Mouse (Mus musculus): Measurements from ENCODE around the gene Hint3. TPM values are rescaled to one million over a fixed set of nuclear protein-coding genes. Genes with fewer than 3 reads are reported as not detected.

The Hint3 gene
- total RNA-seq, 2 experiments from 2014 or later = 7.0 to 12.3 TPM

- ATAC-seq (ENCODE audit: poor library complexity, severe bottlenecking) = peak; percentile 93
Measured at GRCm38 (mm10) chr10:30600542-30600966, 28.9 kb downstream of the Hint3 start, which contains the start of gene Trmt11. Trmt11 (minus strand) TSS chr10:30600749.

GRCm38 (mm10) chr10:30600094-30600534 lies 29.3 kb downstream of the Hint3 start:
- peak; percentile 24 for ATAC-seq (ENCODE audit: poor library complexity, severe bottlenecking)

- ATAC-seq (ENCODE audit: poor library complexity, severe bottlenecking) = 0 out of 2 replicates have a peak, but pooled peaks have one; percentile 33
Measured at GRCm38 (mm10) chr10:30587037-30587436, 42.4 kb downstream of the Hint3 start.

- ATAC-seq (ENCODE audit: poor library complexity, severe bottlenecking) = no peak
Measured at GRCm38 (mm10) chr10:30585691-30586090, 43.7 kb downstream of the Hint3 start.

GRCm38 (mm10) chr10:30577670-30578280 lies 51.7 kb downstream of the Hint3 start:
- no peak for ATAC-seq (ENCODE audit: poor library complexity, severe bottlenecking)

GRCm38 (mm10) chr10:30566364-30566763 lies 63.1 kb downstream of the Hint3 start:
- ATAC-seq (ENCODE audit: poor library complexity, severe bottlenecking) = no peak

GRCm38 (mm10) chr10:30564651-30565050 lies 64.8 kb downstream of the Hint3 start:
- no peak for ATAC-seq (ENCODE audit: poor library complexity, severe bottlenecking)

Other genes starting within 250 kb of the Hint3 start
- gene Trmt11, start 28.9 kb downstream of the Hint3 start, total RNA-seq (2015) = 16.4 and 16.7 TPM in 2 replicates
- gene Trmt11, start 28.9 kb downstream of the Hint3 start, total RNA-seq (2017) = 13.4 and 13.7 TPM in 2 replicates
- 31.3 and 36.2 TPM in 2 replicates for gene Ncoa7, start 173.7 kb upstream of the Hint3 start, total RNA-seq (2015)
- 19.7 and 21.9 TPM in 2 replicates for gene Ncoa7, start 173.7 kb upstream of the Hint3 start, total RNA-seq (2017)
- gene Hey2, start 213.2 kb upstream of the Hint3 start, total RNA-seq (2015) = not detected in 2 replicates
- gene Hey2, start 213.2 kb upstream of the Hint3 start, total RNA-seq (2017) = not detected in 2 replicates